Mouse (Mus musculus) cerebellum, postnatal 36 days (tissue): ENCODE results near the gene Zfhx3.

Source experiments
- DNase-seq, 2 experiments: peaks; one replicate each; pipeline ENCODE4 v3.0.0; 2021 to 2022; ENCODE audit warnings: mixed read lengths in 2 of 2

Gene Zfhx3

GRCm38 (mm10) chr8:108595721-108596495, 653.5 kb downstream of the Zfhx3 start:
- no peak for DNase-seq

GRCm38 (mm10) chr8:108599003-108599402, 656.6 kb downstream of the Zfhx3 start:
- no peak for DNase-seq

DNA sequence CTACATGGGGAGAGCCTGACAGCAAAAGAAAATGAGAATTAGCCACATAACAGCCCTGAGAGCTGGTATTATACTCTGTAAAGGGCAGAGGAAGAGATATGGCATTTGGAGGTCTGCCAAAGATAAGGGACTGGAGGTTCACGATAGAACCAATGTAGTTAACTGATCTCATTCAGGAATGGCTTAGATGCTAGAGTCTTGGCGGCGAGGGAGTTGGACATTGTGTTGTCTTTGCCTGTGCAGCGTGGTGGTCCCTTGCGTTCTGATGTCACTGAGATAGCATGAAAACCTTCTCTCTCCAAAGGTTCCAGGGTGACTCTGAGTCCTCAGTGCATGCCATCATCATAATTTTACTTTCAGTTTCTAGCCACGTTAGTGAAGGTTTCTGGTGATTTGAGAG, 657.1 kb downstream of the Zfhx3 start:
- DNase-seq, result no peak

DNA sequence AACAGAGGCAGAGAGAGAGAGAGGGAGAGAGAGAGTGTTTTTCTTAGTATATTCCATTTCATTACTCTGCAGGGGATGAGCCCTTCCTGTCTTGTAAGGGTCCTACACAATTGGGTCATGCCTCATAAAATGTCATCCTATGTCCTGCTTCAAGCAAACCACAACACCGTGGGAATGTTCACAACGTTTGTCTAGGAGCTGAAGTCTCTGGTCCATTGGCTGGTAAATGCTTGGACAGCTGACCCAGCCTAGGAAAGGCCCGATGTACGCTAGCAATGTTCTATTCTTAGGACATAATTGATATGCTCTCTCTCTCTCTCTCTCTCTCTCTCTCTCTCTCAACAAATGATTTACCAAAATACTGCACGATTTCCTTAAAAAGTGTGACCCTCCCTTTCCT, 666.2 kb downstream of the Zfhx3 start:
- no peak for DNase-seq

- DNase-seq, result no peak
These were observed 666.7 kb downstream of the Zfhx3 start for GRCm38 (mm10) chr8:108609114-108609513.

- no peak for DNase-seq
These were observed 668.8 kb downstream of the Zfhx3 start for GRCm38 (mm10) chr8:108611141-108611674.

DNA sequence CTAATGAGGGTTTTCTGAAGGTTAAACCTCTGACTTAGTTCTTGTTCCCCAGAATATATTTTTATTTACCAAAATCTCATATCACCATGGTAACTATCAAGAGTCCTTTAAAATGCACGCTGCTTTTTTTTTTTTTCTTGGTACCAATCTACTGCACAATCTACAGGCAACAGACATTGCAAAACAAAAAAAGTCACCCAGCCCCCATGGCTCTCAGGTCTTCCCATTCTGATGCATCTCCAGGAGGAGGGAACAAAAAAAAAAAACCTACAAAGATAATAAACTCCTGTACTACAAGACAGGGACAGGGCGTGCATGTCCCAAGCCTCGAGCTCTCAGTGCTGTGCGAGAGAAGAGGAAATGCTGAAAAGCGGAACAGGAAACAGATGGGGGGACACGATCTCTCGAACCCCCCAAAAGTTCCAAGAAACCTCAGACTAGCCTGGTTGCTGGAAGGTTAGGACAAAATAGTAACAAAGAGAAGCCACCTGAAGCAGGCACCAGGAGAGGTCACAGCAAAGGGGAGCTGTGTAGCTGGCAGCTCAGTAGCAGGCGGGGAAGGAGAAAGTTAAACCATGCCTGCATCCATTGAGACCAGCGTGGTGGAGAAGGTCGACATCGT, 669.5 kb downstream of the Zfhx3 start:
- DNase-seq, result no peak

- DNase-seq, result no peak
These were observed 670.4 kb downstream of the Zfhx3 start for GRCm38 (mm10) chr8:108612815-108613214.

DNA sequence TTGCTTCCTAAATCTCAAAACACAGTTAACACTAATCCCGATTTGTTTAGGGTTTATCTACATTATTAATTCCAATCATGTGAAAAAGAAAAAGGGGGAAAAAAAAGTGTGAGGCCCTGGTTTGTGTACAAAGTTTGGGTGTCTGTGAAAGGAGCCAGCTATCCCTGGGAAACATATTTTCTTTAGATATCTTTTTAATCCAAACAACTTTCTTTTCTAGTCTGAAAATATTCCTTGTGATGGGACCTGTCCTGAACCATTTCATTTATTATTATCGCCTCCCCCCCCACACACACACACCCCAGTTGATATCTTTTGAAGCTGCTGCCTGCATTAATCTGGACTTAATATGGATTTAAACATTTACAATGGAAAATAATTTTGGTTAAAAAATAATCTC, 670.8 kb downstream of the Zfhx3 start:
- no peak for DNase-seq

GRCm38 (mm10) chr8:108621296-108621695, 678.9 kb downstream of the Zfhx3 start:
- DNase-seq, result no peak

DNA sequence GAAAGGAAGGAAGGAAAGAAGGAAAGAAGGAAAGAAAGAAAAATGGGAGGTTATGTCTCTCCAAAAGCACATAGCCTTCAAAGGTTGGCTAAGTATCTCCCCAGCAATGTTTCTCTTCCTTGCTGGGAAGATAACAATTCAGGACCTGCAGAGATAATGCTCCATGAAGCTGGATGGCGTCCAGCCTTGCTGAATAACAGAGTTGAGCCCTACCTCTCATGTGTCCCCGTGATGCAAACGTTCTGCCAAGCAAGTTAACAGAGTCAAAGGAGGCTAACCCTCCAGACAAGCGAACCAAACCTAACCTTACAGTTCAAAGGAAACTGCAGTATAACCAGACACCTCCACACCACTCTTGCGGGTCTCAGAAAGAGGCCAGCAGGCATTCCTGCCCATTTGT, 681.2 kb downstream of the Zfhx3 start:
- DNase-seq, result no peak

GRCm38 (mm10) chr8:108625571-108626120, 683.2 kb downstream of the Zfhx3 start:
- no peak for DNase-seq

- DNase-seq, result no peak
These were observed 688.6 kb downstream of the Zfhx3 start for GRCm38 (mm10) chr8:108631069-108631468.

- no peak for DNase-seq
These were observed 691.8 kb downstream of the Zfhx3 start for GRCm38 (mm10) chr8:108634282-108634681.

- DNase-seq, result no peak
These were observed 695.4 kb downstream of the Zfhx3 start for GRCm38 (mm10) chr8:108637887-108638286.

DNA sequence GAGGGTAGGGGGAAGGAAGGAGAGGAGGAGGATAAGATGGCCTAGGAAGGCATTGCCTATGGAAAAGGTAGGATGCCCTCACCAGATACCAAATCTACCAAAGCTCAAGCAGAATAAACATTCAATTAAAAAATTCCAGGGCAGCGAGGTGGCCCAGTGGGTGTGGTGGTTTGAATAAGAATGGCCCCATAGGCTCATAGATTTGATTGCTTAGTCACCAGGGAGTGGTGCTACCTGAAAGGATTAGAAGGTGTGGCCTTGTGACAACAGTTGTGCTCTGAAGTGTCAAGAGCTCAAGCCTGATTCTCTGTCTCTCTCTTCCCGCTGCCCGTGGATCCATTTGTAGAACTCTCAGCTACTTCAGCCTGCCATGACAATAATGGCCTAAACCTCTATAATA, 703.2 kb downstream of the Zfhx3 start:
- no peak for DNase-seq

- DNase-seq, result peak; percentile 3 to 18
These were observed 705.1 kb downstream of the Zfhx3 start for GRCm38 (mm10) chr8:108647556-108647955.

DNA sequence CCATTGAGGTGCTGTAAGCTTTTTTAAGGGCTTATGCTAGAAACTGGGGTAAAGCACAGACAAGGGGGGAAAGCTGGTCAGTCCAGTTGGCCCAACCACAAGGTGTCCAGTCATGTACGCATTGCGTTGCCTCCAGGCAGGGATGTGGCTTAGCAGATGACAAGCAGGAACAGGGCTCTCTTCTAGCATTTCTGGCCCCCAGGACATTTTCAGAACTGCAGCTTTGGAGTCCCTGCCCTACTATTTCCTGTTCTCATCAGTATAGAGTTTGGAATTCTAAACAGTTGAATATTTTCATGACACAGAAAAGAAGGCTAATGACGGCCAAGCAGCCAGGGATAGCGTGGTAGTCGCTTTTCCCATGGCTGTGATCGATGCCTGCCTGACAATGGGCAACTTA, 706.5 kb downstream of the Zfhx3 start:
- DNase-seq, result no peak

DNA sequence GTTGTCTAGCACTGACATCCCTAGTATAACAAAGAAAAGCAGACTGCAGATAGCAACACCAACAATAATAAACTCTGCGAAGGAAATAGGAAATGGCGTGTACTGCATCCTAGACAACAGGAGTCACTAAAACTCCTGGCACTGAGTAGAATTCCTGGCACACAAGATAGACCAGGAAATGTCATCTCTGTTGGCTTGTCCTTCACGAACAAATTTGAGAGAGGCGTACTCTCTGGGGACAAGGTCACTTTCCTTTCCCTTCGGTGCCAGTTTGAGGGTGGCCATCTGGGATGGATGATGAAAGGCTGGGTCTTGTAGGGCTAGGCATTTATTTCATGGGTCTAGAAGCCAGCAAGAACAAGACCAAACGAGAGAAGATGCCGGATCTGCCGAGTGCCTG, 708.4 kb downstream of the Zfhx3 start:
- DNase-seq, result no peak

DNA sequence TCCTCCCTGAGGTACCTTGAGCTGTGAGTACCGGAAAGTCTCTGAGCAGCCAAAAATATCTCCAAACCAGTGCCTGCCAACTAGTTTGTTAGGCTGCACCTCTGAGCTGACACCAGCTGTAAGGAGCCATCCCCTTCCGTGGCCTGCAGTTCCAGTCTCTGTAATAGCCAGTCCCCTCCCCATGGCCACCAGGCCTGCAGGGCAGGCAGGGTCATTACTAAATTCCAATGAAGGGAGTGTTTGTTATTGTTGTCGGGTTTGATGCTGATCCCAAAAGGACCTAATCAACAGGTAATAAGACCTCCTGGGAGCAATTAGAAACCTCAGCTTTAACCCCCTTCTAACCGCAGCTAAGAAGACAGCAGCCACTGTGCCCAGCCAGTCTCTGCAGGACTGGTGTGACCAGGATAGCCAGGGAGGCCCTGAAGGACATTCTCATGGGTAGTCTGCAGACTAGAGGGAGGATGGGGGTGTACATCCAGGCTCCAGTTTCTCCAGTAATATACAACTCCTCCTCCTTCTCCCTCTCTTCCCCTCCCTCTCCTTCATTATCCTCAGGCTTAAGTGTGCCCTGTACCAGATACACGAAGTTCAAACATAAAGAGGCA, 719.1 kb downstream of the Zfhx3 start:
- DNase-seq, result no peak

DNA sequence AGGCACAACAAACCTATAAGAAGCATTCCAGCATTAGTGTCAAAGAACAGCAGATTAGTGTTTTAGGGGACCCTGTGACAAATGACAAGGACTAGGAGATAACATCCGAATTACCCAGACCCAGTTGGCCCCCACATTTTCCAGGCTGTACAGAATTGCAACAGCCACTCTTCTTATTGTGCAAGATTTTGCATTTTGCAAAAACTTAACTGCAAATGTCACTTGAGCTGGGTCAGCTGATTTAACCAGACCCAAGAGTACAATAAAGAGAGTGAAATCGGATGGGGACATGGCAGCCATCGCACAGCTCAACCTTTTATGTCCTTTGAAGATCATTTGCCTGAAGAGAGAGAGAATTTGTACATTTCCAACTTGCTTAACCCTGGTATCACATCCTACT, 720.3 kb downstream of the Zfhx3 start:
- no peak for DNase-seq

DNA sequence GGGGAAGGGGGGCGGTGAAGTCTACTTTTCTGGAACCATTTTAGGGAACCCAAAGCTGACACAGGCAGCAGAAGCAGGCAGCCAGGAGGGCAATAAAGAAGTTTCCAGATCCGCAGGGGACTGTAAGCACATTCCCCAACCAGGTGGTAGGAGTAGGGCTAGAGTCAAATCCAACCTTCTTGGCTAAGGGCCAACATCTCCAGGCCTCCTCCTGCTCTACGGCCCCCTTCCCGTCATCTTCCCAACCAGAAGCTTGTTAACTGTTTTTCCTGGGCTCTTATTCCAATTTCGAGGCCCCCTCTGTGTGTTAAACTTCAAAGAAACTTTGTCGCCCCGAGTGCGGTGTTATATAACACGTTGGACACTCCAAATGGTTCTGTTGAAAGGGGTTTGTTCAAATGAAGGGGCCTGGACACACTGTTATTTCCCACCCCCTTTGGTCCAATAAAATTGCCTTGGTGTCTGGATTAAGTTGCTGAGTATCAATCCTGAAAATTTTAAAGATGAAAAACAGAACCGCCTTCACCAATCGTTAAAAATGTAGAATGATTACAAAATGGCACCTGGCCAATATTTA, 729.6 kb downstream of the Zfhx3 start:
- DNase-seq, result no peak

DNA sequence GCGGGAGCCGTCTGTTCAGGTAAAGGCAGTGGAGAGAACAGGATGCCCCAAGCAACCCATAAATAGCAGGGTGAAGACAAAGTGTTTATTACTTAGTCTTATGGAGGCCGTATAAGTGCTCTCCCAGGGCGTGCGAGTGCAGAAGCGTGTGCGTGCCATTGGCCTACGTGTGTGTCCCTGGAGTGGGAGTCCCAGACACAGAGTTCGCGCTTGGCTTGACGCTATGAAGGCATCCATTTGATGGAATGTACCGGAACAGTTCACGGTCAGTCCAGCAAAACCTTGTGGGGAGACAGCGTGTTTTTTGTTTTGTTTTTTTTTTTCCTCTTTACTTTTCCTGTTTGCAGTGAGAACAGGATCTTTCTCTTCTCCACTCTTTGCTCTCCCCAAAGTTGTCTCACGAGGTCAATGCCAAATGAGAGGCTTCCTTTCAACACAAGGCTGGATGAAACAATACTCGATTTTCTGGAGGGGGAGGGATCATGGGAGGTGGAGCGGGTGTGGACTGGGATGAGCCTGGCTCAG, 732.6 kb downstream of the Zfhx3 start:
- DNase-seq, result no peak
